Mouse (Mus musculus) common myeloid progenitor, adult 5-6 weeks (primary cell): ENCODE measurements around the gene Flt1. TPM values are rescaled to one million over a fixed set of nuclear protein-coding genes. Genes with fewer than 3 reads are reported as not detected.
"Not testable (repeated sequence)": the region's sequence is repeated elsewhere in the genome, so short reads cannot be mapped to it uniquely, and the experiment has no call there.

Experiments used
- ATAC-seq: replicated peaks from 2 replicates; pipeline ENCODE4 v1.8.0; 2016; ENCODE audit warnings: low read depth, mild to moderate bottlenecking, moderate TSS enrichment, inconsistent platforms; ENCODE audit not compliant: poor library complexity, severe bottlenecking
- total RNA-seq: library from RNA; stranded (forward); fragments of 200-1000, 187-1606 nt; gene quantifications from 2 replicates; pipeline ENCODE4 v1.2.3, GENCODE M21; 2017

Flt1 gene
- total RNA-seq, 1 experiment from 2014 or later = 0.23 TPM

DNA sequence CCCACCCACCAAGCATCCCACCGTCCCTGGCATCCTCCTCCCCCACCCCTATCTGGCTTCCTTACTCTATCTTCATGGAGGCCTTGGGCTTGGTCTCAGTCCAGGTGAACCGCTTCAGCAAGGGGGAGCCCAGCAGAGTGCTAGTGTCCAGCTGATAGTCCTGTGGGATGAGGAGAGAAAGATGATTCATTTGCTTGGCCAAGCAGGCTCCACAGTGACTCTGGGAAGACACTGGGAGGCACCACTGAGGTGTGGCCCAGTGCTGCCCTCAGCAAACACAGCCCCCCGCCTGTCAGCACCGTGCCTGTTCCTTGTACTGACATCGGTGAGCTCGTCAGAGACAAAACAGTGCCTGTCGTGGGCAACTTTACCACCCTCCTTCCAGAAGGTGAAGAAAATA, 159.5 kb downstream of the Flt1 start:
- no peak for ATAC-seq

DNA sequence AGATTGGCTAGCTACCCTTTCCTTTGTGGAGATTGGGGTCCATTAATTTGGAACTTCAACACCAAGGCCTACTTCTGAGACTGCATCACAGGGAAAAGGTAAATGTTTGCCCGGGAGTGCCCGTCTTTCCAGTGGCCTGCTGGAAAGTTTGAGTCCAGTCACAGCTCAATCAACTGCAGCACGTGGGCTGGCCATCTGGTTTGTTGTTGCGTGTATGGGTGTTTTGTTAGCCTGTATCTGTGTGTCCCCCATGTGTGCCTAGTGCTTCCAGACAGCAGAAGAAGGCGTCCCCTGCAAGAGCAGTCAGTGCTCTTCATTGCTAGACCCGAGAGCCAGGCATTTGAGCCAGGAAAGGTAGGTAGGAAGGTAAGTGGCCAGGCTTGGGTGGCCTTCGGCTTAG, 160.4 kb downstream of the Flt1 start:
- ATAC-seq = no peak

- peak; percentile 79 for ATAC-seq
These were observed 161.6 kb downstream of the Flt1 start for GRCm38 (mm10) chr5:147564140-147564590.

GRCm38 (mm10) chr5:147563511-147564139, 162.2 kb downstream of the Flt1 start:
- peak; percentile 53; the same call in 1 of the 2 replicates for ATAC-seq

- ATAC-seq = not testable (repeated sequence)
These were observed 168.2 kb downstream of the Flt1 start for GRCm38 (mm10) chr5:147557641-147558040.

DNA sequence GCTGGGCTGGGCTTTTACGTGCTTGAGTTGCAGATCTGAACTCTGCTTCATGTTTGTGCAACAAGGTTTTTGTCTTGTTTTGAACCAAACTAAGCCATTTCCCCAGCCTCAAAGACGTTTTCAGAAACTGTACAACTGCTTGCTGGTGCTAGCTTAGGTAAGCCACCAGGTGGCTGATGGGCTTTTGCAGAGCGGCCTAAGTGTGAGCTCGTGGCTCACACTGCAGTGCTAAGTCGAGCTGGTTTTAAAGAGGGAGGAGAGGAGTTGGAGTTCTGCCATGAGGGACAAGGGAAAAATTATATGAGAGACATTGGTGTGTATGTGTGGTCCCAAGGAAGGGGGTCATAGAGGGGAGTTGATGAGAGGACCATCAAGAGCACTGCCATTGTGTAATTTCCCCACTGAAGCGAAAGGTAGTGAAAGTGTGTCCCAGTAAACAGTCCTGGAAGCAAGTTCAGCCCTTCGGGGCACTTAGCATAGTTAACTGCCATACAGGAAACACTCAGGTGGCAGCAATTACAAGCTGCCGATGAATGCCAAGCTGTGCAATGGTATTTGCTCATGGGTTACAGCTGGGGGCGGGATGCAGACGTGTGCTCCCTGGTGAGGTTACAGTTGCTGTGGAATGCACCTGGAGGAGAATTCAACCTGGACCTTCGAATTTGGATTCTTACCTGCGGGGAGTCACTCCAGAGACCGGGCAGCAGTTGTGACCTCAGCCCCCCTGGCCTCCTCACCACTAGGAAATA, 173.8 kb downstream of the Flt1 start:
- 0 out of 2 replicates have a peak, but pooled peaks have one; percentile 18 for ATAC-seq

DNA sequence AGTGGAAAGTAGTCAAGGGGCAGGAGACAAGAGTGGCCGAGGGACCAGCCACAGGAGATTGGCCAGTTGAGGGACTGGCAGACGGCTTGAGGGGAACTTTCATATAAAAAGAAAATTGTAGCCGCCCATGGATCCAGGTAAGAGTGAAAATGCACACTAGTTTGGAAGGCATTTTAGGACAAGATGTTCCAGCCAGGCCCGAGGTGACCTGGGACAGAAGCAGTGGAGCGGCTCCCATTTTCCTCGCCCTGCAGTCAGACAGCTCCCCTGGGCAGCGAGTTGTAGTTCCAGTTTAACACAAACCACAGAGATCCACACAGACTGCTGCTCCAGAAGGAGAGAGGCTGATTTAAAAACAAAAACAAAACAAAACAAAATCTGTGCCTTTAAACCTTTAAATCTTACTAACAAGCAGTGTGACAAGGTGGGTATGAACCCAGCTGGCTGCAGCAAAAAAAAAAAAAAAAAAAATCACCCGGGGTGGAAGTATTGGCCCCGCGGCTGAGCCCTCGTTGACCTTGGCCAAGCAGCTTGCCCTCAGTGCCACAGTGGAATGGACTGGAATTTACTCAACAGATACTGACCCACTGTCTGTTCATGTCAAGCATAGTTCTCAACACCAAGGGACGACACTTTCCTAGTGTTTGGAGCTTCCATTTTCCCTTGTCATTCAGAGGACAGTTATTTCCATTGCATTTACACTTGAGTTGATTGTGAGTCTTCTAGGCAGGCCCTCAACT, 176.6 kb downstream of the Flt1 start:
- ATAC-seq = no peak

GRCm38 (mm10) chr5:147545731-147546241, 180.0 kb downstream of the Flt1 start:
- ATAC-seq = peak; percentile 59

DNA sequence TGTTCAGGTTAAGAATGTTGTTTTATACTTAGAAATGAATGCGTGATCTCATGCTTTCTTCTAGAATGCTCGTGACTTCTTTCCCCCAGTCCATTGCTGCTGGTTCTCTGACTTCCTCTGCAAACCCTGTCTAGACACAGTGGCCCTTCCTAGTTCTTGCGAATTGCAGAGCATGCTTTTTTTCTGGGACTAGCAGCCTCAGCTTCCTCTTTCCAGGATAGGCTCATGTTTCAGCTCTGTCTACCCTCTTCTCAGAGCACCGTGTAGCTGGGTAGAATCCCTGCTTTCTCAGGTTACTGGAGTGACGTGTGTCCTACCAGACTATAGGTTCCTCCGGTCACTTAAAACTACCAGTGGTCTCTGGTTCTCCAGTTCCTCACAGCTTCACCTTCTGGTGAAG, 183.5 kb downstream of the Flt1 start:
- peak; percentile 57 for ATAC-seq

GRCm38 (mm10) chr5:147539815-147540214, 186.0 kb downstream of the Flt1 start:
- peak; percentile 55 for ATAC-seq

DNA sequence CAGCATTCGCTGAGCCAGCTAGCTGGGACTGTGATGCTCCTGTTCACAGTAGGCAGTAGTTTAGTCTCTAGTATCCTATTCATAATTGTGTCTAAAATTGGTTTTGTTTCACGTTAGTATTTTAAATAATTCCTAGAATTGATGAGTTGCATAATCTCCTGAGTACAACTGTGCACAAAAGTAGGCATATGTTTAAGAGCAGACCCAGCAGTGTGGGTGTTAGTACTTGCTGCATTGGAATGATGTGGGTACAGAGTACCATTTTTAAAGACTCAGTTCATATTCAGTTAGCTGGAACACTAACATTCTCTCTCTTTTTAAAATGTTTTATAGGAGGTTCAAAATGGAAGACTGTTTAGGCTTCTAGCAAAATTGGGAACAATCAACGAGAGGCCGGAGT, 186.4 kb downstream of the Flt1 start:
- ATAC-seq = no peak

- ATAC-seq = no peak
These were observed 193.8 kb downstream of the Flt1 start for GRCm38 (mm10) chr5:147532031-147532430.

- peak; percentile 95 for ATAC-seq
These were observed 198.0 kb downstream of the Flt1 start for GRCm38 (mm10) chr5:147527788-147528187.

- peak; percentile 46 for ATAC-seq
These were observed 198.8 kb downstream of the Flt1 start for GRCm38 (mm10) chr5:147527006-147527405.

Other genes starting within 250 kb of the Flt1 start
- 128 and 182 TPM in 2 replicates for gene Pomp, start 134.4 kb upstream of the Flt1 start, total RNA-seq
- 3.7 and 5.5 TPM in 2 replicates for gene Slc46a3, start 168.8 kb upstream of the Flt1 start, total RNA-seq
- 0.10 and 4.3 TPM in 2 replicates for gene Mtus2, start 231.3 kb upstream of the Flt1 start, total RNA-seq